Mouse (Mus musculus): ENCODE measurements at regions not wholly inside any gene's neighbourhood (a gene's known extent, or its start where the extent isn't known, plus 50 kb on each side); places are given as distances from the start of the nearest gene placed in this dataset.

GRCm38 (mm10) chr19:25729103-25729502, 56.9 kb downstream of the Dmrt2 start:
- ATAC-seq (replicated peaks; ENCODE audit: poor library complexity): no peak

GRCm38 (mm10) chr19:25729633-25730032, 57.4 kb downstream of the Dmrt2 start:
- no peak for ATAC-seq (replicated peaks; ENCODE audit: poor library complexity)

GRCm38 (mm10) chr19:25778455-25778854, 106.2 kb downstream of the Dmrt2 start:
- no peak for ATAC-seq (replicated peaks; ENCODE audit: poor library complexity)

- ATAC-seq (replicated peaks; ENCODE audit: poor library complexity): no peak
Measured at GRCm38 (mm10) chr19:25779356-25779755, 107.1 kb downstream of the Dmrt2 start.

- ATAC-seq (replicated peaks; ENCODE audit: poor library complexity): no peak
Measured at GRCm38 (mm10) chr19:25781314-25781713, 109.1 kb downstream of the Dmrt2 start.

GRCm38 (mm10) chr19:25802692-25803091, 130.5 kb downstream of the Dmrt2 start:
- ATAC-seq (replicated peaks; ENCODE audit: poor library complexity): no peak

- ATAC-seq (replicated peaks; ENCODE audit: poor library complexity): no peak
Measured at GRCm38 (mm10) chr19:25805351-25805750, 133.1 kb downstream of the Dmrt2 start.

GRCm38 (mm10) chr19:25813651-25814050, 141.4 kb downstream of the Dmrt2 start:
- ATAC-seq (replicated peaks; ENCODE audit: poor library complexity): no peak

- no peak for ATAC-seq (replicated peaks; ENCODE audit: poor library complexity)
Measured at GRCm38 (mm10) chr19:25845158-25845557, 172.9 kb downstream of the Dmrt2 start.

- no peak for ATAC-seq (replicated peaks; ENCODE audit: poor library complexity)
Measured at GRCm38 (mm10) chr19:25856344-25856743, 184.1 kb downstream of the Dmrt2 start.

- ATAC-seq (replicated peaks; ENCODE audit: poor library complexity): no peak
Measured at GRCm38 (mm10) chr19:25863312-25863711, 191.1 kb downstream of the Dmrt2 start.

GRCm38 (mm10) chr19:25906721-25907120, 234.5 kb downstream of the Dmrt2 start:
- no peak for ATAC-seq (replicated peaks; ENCODE audit: poor library complexity)

GRCm38 (mm10) chr19:25922052-25922451, 249.8 kb downstream of the Dmrt2 start:
- ATAC-seq (replicated peaks; ENCODE audit: poor library complexity): no peak

- no peak for ATAC-seq (replicated peaks; ENCODE audit: poor library complexity)
Measured at GRCm38 (mm10) chr19:25922806-25923205, 250.6 kb downstream of the Dmrt2 start.

GRCm38 (mm10) chr19:25923727-25924384, 251.6 kb downstream of the Dmrt2 start:
- no peak for ATAC-seq (replicated peaks; ENCODE audit: poor library complexity)

- no peak for ATAC-seq (replicated peaks; ENCODE audit: poor library complexity)
Measured at GRCm38 (mm10) chr19:25924385-25924769, 252.2 kb downstream of the Dmrt2 start.

- ATAC-seq (replicated peaks; ENCODE audit: poor library complexity): no peak
Measured at GRCm38 (mm10) chr19:25927220-25927619, 255.0 kb downstream of the Dmrt2 start.

- no peak for ATAC-seq (replicated peaks; ENCODE audit: poor library complexity)
Measured at GRCm38 (mm10) chr19:25937343-25937742, 265.1 kb downstream of the Dmrt2 start.

- no peak for ATAC-seq (replicated peaks; ENCODE audit: poor library complexity)
Measured at GRCm38 (mm10) chr19:25971210-25971609, 299.0 kb downstream of the Dmrt2 start.

- ATAC-seq (replicated peaks; ENCODE audit: poor library complexity): no peak
Measured at GRCm38 (mm10) chr19:25975202-25975601, 303.0 kb downstream of the Dmrt2 start.

- no peak for ATAC-seq (replicated peaks; ENCODE audit: poor library complexity)
Measured at GRCm38 (mm10) chr19:25980308-25980707, 308.1 kb downstream of the Dmrt2 start.

- ATAC-seq (replicated peaks; ENCODE audit: poor library complexity): no peak
Measured at GRCm38 (mm10) chr19:26014620-26015180, 342.5 kb downstream of the Dmrt2 start.

GRCm38 (mm10) chr19:26021141-26021540, 348.9 kb downstream of the Dmrt2 start:
- ATAC-seq (replicated peaks; ENCODE audit: poor library complexity): no peak

Data from megakaryocyte progenitor cell, adult 5-6 weeks (primary cell).